Mouse (Mus musculus) limb, embryonic 11.5 days (tissue): ENCODE data around the gene Mrpl54. TPM values are rescaled to one million over a fixed set of nuclear protein-coding genes. Genes with fewer than 3 reads are reported as not detected.

ENCODE experiments used
- ATAC-seq: fragments of 200-750 bp; cut with Nextera tagmentation; 2 replicates; pipeline ENCODE4 v1.8.0; 2017; ENCODE audit warnings: low read depth; ENCODE audit not compliant: insufficient number of reproducible peaks, low FRiP score, low TSS enrichment
- DNase-seq: peaks from one replicate; pipeline ENCODE4 v3.0.0-alpha.2; 2015; ENCODE audit warnings: low spot score
- H3K27ac ChIP-seq: fragments of 300-500 bp; sonication (generic); replicated peaks from 2 replicates; pipeline ENCODE4 v1.5.1; 2014; ENCODE audit warnings: low read depth, mild to moderate bottlenecking, low read length
- H3K27me3 ChIP-seq: fragments of 300-500 bp; sonication (generic); 2 replicates; pipeline ENCODE4 v1.6.1; 2014; ENCODE audit warnings: mild to moderate bottlenecking, low read length, mixed read lengths; ENCODE audit not compliant: control insufficient read depth, insufficient read depth
- H3K36me3 ChIP-seq: fragments of 300-500 bp; sonication (generic); 2 replicates; pipeline ENCODE4 v1.6.1; 2014; ENCODE audit warnings: mild to moderate bottlenecking, low read length, moderate library complexity, mixed read lengths; ENCODE audit not compliant: control insufficient read depth, insufficient read depth
- H3K4me1 ChIP-seq: fragments of 300-500 bp; sonication (generic); 2 replicates; pipeline ENCODE4 v1.6.1; 2014; ENCODE audit warnings: low read length, mixed read lengths; ENCODE audit not compliant: control insufficient read depth, insufficient read depth
- H3K4me2 ChIP-seq: fragments of 300-500 bp; sonication (generic); 2 replicates; pipeline ENCODE4 v1.6.1; 2014; ENCODE audit warnings: low read depth, mild to moderate bottlenecking, moderate library complexity; ENCODE audit not compliant: severe bottlenecking
- H3K4me3 ChIP-seq: fragments of 300-500 bp; sonication (generic); 2 replicates; pipeline ENCODE4 v1.5.1; 2014; ENCODE audit warnings: low read depth, low read length
- H3K9ac ChIP-seq: fragments of 300-500 bp; sonication (generic); 2 replicates; pipeline ENCODE4 v1.6.1; 2014; ENCODE audit warnings: mild to moderate bottlenecking, low read length
- H3K9me3 ChIP-seq: fragments of 300-500 bp; sonication (generic); 2 replicates; pipeline ENCODE4 v1.6.1; 2016; ENCODE audit warnings: low read length; ENCODE audit not compliant: control insufficient read depth
- WGBS: fragments of 180-500 bp; shearing (Covaris S2); extraction: QIAGEN DNeasy Blood & Tissue Kit; methylation state at CpG from one replicate; pipeline ENCODE4 v1.1.7; 2014; 5-methylcytosine and 5-hydroxymethylcytosine counted together
- polyA plus RNA-seq: library from polyadenylated mRNA; unstranded; fragments of >200 nt; fragmentation: Nextera tagmentation; extraction: Ambion mirVana; gene quantifications from 2 replicates; pipeline ENCODE4 v1.2.1, GENCODE M21; 2014

The Mrpl54 gene
- polyA plus RNA-seq, 1 experiment from 2014 or later: 217 TPM

- H3K4me1 ChIP-seq: no peaks in the 10 kb centered on the region
- H3K4me2 ChIP-seq: no peak overlapping the region
- peaks cover 28% of the 10 kb centered on the region for H3K36me3 ChIP-seq
- ATAC-seq (no peak), DNase-seq (peak; percentile 69)
- H3K9ac ChIP-seq: no peak overlapping the region
- no peaks in the 10 kb centered on the region for H3K27me3 ChIP-seq
- H3K4me3 ChIP-seq: no peak overlapping the region
- 0 out of 2 replicates have a peak, but pooled peaks cover 2% of the 10 kb centered on the region for H3K9me3 ChIP-seq
- WGBS: 36% methylated on average over 7 of the region's 9 CpGs
- H3K27ac ChIP-seq: no peak overlapping the region
Observed at GRCm38 (mm10) chr10:81304597-81305238, 38.0 kb upstream of the Mrpl54 start.

DNA sequence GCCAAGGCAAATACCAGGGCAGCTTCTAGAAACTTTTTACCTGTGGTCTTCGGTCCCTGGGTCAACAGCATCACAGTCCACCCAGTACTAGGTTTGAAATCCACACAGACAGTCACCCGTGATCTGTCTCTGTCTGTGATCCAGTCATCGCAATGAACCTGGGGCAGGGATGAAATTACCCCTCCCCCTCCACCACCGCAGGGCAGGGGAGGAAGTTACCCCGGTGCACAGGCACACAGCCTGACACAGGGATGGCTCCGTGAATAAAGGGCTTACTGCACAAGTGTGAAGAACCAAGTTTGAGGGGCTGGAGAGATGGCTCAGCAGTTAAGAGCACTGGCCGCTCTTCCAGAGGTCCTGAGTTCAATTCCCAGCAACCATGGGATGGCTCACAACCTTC is 37.0 kb upstream of the Mrpl54 start:
- H3K27ac ChIP-seq: no peak overlapping the region
- H3K4me1 ChIP-seq: no peaks in the 10 kb centered on the region
- WGBS: 80% methylated on average over 7 of the region's 7 CpGs
- ATAC-seq: no peak
- 0 out of 2 replicates have a peak, but pooled peaks cover 2% of the 10 kb centered on the region for H3K9me3 ChIP-seq
- no peak overlapping the region for H3K4me3 ChIP-seq
- no peak overlapping the region for H3K4me2 ChIP-seq
- H3K36me3 ChIP-seq: peaks cover 19% of the 10 kb centered on the region
- DNase-seq: no peak
- H3K9ac ChIP-seq: 0 out of 2 replicates have a peak overlapping the region, but pooled peaks have one; percentile 12
- no peaks in the 10 kb centered on the region for H3K27me3 ChIP-seq

- 0 out of 2 replicates have a peak overlapping the region, but pooled peaks have one; percentile 12 for H3K9ac ChIP-seq
- peaks cover 18% of the 10 kb centered on the region for H3K36me3 ChIP-seq
- ATAC-seq (no peak), DNase-seq (no peak)
- H3K4me2 ChIP-seq: 0 out of 2 replicates have a peak overlapping the region, but pooled peaks have one; percentile 8
- no peaks in the 10 kb centered on the region for H3K27me3 ChIP-seq
- no peak overlapping the region for H3K27ac ChIP-seq
- 71% methylated on average over 10 of the region's 10 CpGs for WGBS
- H3K4me1 ChIP-seq: no peaks in the 10 kb centered on the region
- 0 out of 2 replicates have a peak, but pooled peaks cover 2% of the 10 kb centered on the region for H3K9me3 ChIP-seq
- no peak overlapping the region for H3K4me3 ChIP-seq
Observed at GRCm38 (mm10) chr10:81303258-81303657, 36.5 kb upstream of the Mrpl54 start.

GRCm38 (mm10) chr10:81302781-81303218 is 36.1 kb upstream of the Mrpl54 start:
- H3K27me3 ChIP-seq: no peaks in the 10 kb centered on the region
- WGBS: 76% methylated on average over 14 of the region's 14 CpGs
- H3K4me1 ChIP-seq: no peaks in the 10 kb centered on the region
- H3K27ac ChIP-seq: no peak overlapping the region
- no peak for DNase-seq
- no peak overlapping the region for H3K9ac ChIP-seq
- H3K4me3 ChIP-seq: no peak overlapping the region
- no peak for ATAC-seq
- 0 out of 2 replicates have a peak overlapping the region, but pooled peaks have one; percentile 8 for H3K4me2 ChIP-seq
- H3K36me3 ChIP-seq: peaks cover 14% of the 10 kb centered on the region
- H3K9me3 ChIP-seq: 0 out of 2 replicates have a peak, but pooled peaks cover 2% of the 10 kb centered on the region

- H3K27me3 ChIP-seq: no peaks in the 10 kb centered on the region
- DNase-seq (no peak), ATAC-seq (no peak)
- no peak overlapping the region for H3K4me3 ChIP-seq
- H3K27ac ChIP-seq: 0 out of 2 replicates have a peak overlapping the region, but pooled peaks have one; percentile 21
- no peaks in the 10 kb centered on the region for H3K4me1 ChIP-seq
- no peak overlapping the region for H3K9ac ChIP-seq
- no peak overlapping the region for H3K4me2 ChIP-seq
- H3K9me3 ChIP-seq: no peaks in the 10 kb centered on the region
- H3K36me3 ChIP-seq: peaks cover 9% of the 10 kb centered on the region
- WGBS: 84% methylated on average over 4 of the region's 4 CpGs
Observed at GRCm38 (mm10) chr10:81302288-81302687, 35.6 kb upstream of the Mrpl54 start.

DNA sequence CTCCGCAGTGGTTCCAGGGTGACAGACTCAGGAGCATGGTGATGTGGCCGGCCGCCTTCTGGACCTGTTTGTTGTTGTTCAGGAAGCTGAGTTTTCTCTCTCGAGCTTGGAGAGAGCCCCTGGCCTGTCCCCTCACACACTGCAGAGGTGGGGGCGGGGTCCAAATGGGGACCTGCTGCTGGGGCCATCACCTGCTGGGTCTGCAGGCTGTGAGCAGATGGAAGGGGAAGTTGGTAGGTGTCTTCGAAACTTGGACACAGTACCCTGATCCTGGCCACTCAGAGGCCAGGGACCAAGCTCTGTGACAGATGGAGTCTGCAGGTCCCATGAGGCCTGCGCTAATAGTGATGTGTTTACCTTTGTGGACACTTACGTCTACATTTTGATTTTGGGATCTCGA is 34.6 kb upstream of the Mrpl54 start:
- peaks cover 5% of the 10 kb centered on the region; the same call in 1 of the 2 replicates for H3K36me3 ChIP-seq
- DNase-seq (no peak), ATAC-seq (no peak)
- H3K4me2 ChIP-seq: no peak overlapping the region
- H3K4me3 ChIP-seq: no peak overlapping the region
- WGBS: 81% methylated on average over 9 of the region's 9 CpGs
- H3K27ac ChIP-seq: no peak overlapping the region
- no peaks in the 10 kb centered on the region for H3K9me3 ChIP-seq
- no peak overlapping the region for H3K9ac ChIP-seq
- H3K27me3 ChIP-seq: no peaks in the 10 kb centered on the region
- no peaks in the 10 kb centered on the region for H3K4me1 ChIP-seq

DNA sequence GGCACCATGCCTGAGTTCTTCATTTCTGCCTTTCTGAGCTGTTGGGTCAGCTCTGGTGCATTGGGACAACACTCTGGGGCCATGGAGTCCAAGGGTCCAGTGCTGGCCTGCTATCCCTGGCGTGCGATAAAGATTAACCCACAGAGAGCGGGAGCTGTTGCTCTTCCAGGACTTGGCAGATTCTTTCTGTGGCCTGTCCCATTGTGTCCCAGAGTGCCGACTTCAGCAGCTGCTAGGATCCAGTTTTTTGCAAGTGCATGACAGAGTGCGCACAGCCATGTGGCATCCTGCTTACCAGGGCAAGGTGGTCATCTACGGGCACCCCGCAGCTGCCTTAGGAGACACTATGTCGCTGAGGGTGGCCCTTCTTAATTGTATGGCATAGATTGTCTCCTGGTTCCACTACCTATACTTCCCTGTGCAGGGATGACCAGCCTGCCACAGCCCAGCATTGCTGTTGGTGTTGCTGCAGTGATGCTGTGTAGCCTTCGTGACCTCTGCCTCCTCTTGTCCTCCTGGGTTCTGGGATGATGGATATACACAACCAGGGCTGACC is 33.7 kb upstream of the Mrpl54 start:
- H3K9me3 ChIP-seq: no peaks in the 10 kb centered on the region
- H3K4me2 ChIP-seq: no peak overlapping the region
- no peaks in the 10 kb centered on the region for H3K4me1 ChIP-seq
- H3K27ac ChIP-seq: no peak overlapping the region
- no peak for ATAC-seq
- H3K27me3 ChIP-seq: no peaks in the 10 kb centered on the region
- DNase-seq: no peak
- WGBS: 87% methylated on average over 9 of the region's 9 CpGs
- no peak overlapping the region; the same call in 1 of the 2 replicates for H3K9ac ChIP-seq
- peaks cover 6% of the 10 kb centered on the region; the same call in 1 of the 2 replicates for H3K36me3 ChIP-seq
- no peak overlapping the region for H3K4me3 ChIP-seq

- no peak for DNase-seq
Observed at GRCm38 (mm10) chr10:81299585-81300351, 33.0 kb upstream of the Mrpl54 start.

More at GRCm38 (mm10) chr10:81299585-81300351, 33.0 kb upstream of the Mrpl54 start:
- H3K4me2 ChIP-seq: no peak overlapping the region
- H3K4me3 ChIP-seq: no peak overlapping the region
- no peak overlapping the region for H3K27ac ChIP-seq
- H3K27me3 ChIP-seq: no peaks in the 10 kb centered on the region
- peaks cover 1% of the 10 kb centered on the region for H3K4me1 ChIP-seq
- no peaks in the 10 kb centered on the region for H3K9me3 ChIP-seq
- no peak for ATAC-seq
- WGBS: 91% methylated on average over 14 of the region's 14 CpGs
- no peak overlapping the region for H3K9ac ChIP-seq
- H3K36me3 ChIP-seq: peaks cover 6% of the 10 kb centered on the region; the same call in 1 of the 2 replicates
